Mouse (Mus musculus): Measurements from ENCODE around the gene Ms4a13. TPM values are rescaled to one million over a fixed set of nuclear protein-coding genes. Genes with fewer than 3 reads are reported as not detected.
"Not testable (repeated sequence)": the region's sequence is repeated elsewhere in the genome, so short reads cannot be mapped to it uniquely, and the experiment has no call there.

Ms4a13 gene
- polyA plus RNA-seq, 2 experiments = not detected

GRCm38 (mm10) chr19:11129702-11130101, 66.8 kb downstream of the Ms4a13 start:
- no peaks in the 10 kb centered on the region for H3K4me1 ChIP-seq (replicated peaks; ENCODE audit: control insufficient read depth in 2 of 2, insufficient read depth in 2 of 2, low read length in 1 of 2)
- no peak overlapping the region for H3K27ac ChIP-seq
- no peaks in the 10 kb centered on the region for H3K27me3 ChIP-seq (ENCODE audit: control insufficient read depth, insufficient read depth, low read length)
- no peaks in the 10 kb centered on the region for H3K9me3 ChIP-seq (ENCODE audit: control insufficient read depth, low read length)
- no peak overlapping the region for H3K4me2 ChIP-seq (ENCODE audit: low read depth)
- no peak for ATAC-seq (ENCODE audit: insufficient read depth)
- no peak overlapping the region for H3K4me3 ChIP-seq (ENCODE audit: insufficient read depth in 1 of 2, low read depth in 2 of 2, low read length in 2 of 2)
- DNase-seq (ENCODE audit: low read depth in 3 of 3, low spot score in 3 of 3) = no peak
- H3K36me3 ChIP-seq (replicated peaks; ENCODE audit: control insufficient read depth, insufficient read depth, low read depth) = no peaks in the 10 kb centered on the region
- TF ChIP-seq CTCF (IDR thresholded peaks at IDR 0.05; ENCODE audit: low read depth) (no peak), EP300 (IDR thresholded peaks at IDR 0.05; ENCODE audit: low read depth) (no peak)
- whole genome bisulfite sequencing (ENCODE audit: insufficient replicate concordance) = 71% methylated on average over 1 of the region's 1 CpGs
- H3K9ac ChIP-seq (replicated peaks) = no peak overlapping the region

GRCm38 (mm10) chr19:11121016-11121420, 75.5 kb downstream of the Ms4a13 start:
- not testable (repeated sequence) for H3K27me3 ChIP-seq (ENCODE audit: control insufficient read depth, insufficient read depth, low read length)

More at GRCm38 (mm10) chr19:11121016-11121420, 75.5 kb downstream of the Ms4a13 start:
- peak overlapping the region; percentile 43 for H3K4me2 ChIP-seq (ENCODE audit: low read depth)
- peak overlapping the region; percentile 16 to 29; a peak in 1 of 4 replicates for H3K4me3 ChIP-seq (ENCODE audit: insufficient read depth in 1 of 2, low read depth in 2 of 2, low read length in 2 of 2)
- ATAC-seq (ENCODE audit: insufficient read depth) = peak; percentile 100
- not testable (repeated sequence) for H3K9ac ChIP-seq (replicated peaks); DNase-seq (ENCODE audit: low read depth in 3 of 3, low spot score in 3 of 3); H3K4me1 ChIP-seq (replicated peaks; ENCODE audit: control insufficient read depth in 2 of 2, insufficient read depth in 2 of 2, low read length in 1 of 2); H3K27ac ChIP-seq; H3K36me3 ChIP-seq (replicated peaks; ENCODE audit: control insufficient read depth, insufficient read depth, low read depth); H3K9me3 ChIP-seq (ENCODE audit: control insufficient read depth, low read length)
- WGBS (ENCODE audit: insufficient replicate concordance) = 4% methylated on average over 10 of the region's 38 CpGs

Other genes starting within 250 kb of the Ms4a13 start
- 3.3 and 4.9 TPM in 2 replicates for gene Ccdc86, start 247.5 kb downstream of the Ms4a13 start, polyA plus RNA-seq (2012; rRNA removed)
- gene Ccdc86, start 247.5 kb downstream of the Ms4a13 start, polyA plus RNA-seq (2014; fragmentation: Nextera tagmentation; extraction: Ambion mirVana) = 9.9 and 10.6 TPM in 2 replicates
- not detected in 2 replicates for gene Ms4a10, start 222.1 kb downstream of the Ms4a13 start, polyA plus RNA-seq (2012; rRNA removed)
- gene Ms4a10, start 222.1 kb downstream of the Ms4a13 start, polyA plus RNA-seq (2014; fragmentation: Nextera tagmentation; extraction: Ambion mirVana) = 0.23 TPM in 1 of 2 replicates, not detected in the other
- not detected in 2 replicates for gene Ms4a15, start 203.5 kb downstream of the Ms4a13 start, polyA plus RNA-seq (2012; rRNA removed)
- not detected in 2 replicates for gene Ms4a15, start 203.5 kb downstream of the Ms4a13 start, polyA plus RNA-seq (2014; fragmentation: Nextera tagmentation; extraction: Ambion mirVana)
- gene Ms4a18, start 178.7 kb downstream of the Ms4a13 start, polyA plus RNA-seq (2012; rRNA removed) = 0.02 TPM in 1 of 2 replicates, not detected in the other
- gene Ms4a18, start 178.7 kb downstream of the Ms4a13 start, polyA plus RNA-seq (2014; fragmentation: Nextera tagmentation; extraction: Ambion mirVana) = not detected in 2 replicates
- 0.08 and 0.25 TPM in 2 replicates for gene Ms4a8a, start 115.6 kb downstream of the Ms4a13 start, polyA plus RNA-seq (2012; rRNA removed)
- gene Ms4a8a, start 115.6 kb downstream of the Ms4a13 start, polyA plus RNA-seq (2014; fragmentation: Nextera tagmentation; extraction: Ambion mirVana) = 0.11 TPM in 1 of 2 replicates, not detected in the other
- not detected in 2 replicates for gene 1700017D01Rik, start 65.9 kb downstream of the Ms4a13 start, polyA plus RNA-seq (2012; rRNA removed)
- not detected in 2 replicates for gene 1700017D01Rik, start 65.9 kb downstream of the Ms4a13 start, polyA plus RNA-seq (2014; fragmentation: Nextera tagmentation; extraction: Ambion mirVana)
- gene 1700025F22Rik, start 31.4 kb downstream of the Ms4a13 start, polyA plus RNA-seq (2012; rRNA removed) = not detected in 2 replicates
- gene 1700025F22Rik, start 31.4 kb downstream of the Ms4a13 start, polyA plus RNA-seq (2014; fragmentation: Nextera tagmentation; extraction: Ambion mirVana) = not detected in 2 replicates
- not detected in 2 replicates for gene Ms4a12, start 35.7 kb upstream of the Ms4a13 start, polyA plus RNA-seq (2012; rRNA removed)
- gene Ms4a12, start 35.7 kb upstream of the Ms4a13 start, polyA plus RNA-seq (2014; fragmentation: Nextera tagmentation; extraction: Ambion mirVana) = not detected in 2 replicates
- gene Ms4a1, start 69.5 kb upstream of the Ms4a13 start, polyA plus RNA-seq (2012; rRNA removed) = not detected in 2 replicates
- gene Ms4a1, start 69.5 kb upstream of the Ms4a13 start, polyA plus RNA-seq (2014; fragmentation: Nextera tagmentation; extraction: Ambion mirVana) = not detected in 2 replicates
- gene Ms4a5, start 87.1 kb upstream of the Ms4a13 start, polyA plus RNA-seq (2012; rRNA removed) = not detected in 2 replicates
- gene Ms4a5, start 87.1 kb upstream of the Ms4a13 start, polyA plus RNA-seq (2014; fragmentation: Nextera tagmentation; extraction: Ambion mirVana) = not detected in 2 replicates
- 0.02 TPM in 2 replicates for gene Ms4a14, start 117.7 kb upstream of the Ms4a13 start, polyA plus RNA-seq (2012; rRNA removed)
- gene Ms4a14, start 117.7 kb upstream of the Ms4a13 start, polyA plus RNA-seq (2014; fragmentation: Nextera tagmentation; extraction: Ambion mirVana) = not detected in 2 replicates
- 0.48 and 0.61 TPM in 2 replicates for gene Ms4a7, start 139.4 kb upstream of the Ms4a13 start, polyA plus RNA-seq (2012; rRNA removed)
- gene Ms4a7, start 139.4 kb upstream of the Ms4a13 start, polyA plus RNA-seq (2014; fragmentation: Nextera tagmentation; extraction: Ambion mirVana) = 0.75 and 1.4 TPM in 2 replicates
- 0.19 and 0.25 TPM in 2 replicates for gene Ms4a4a, start 178.8 kb upstream of the Ms4a13 start, polyA plus RNA-seq (2012; rRNA removed)
- gene Ms4a4a, start 178.8 kb upstream of the Ms4a13 start, polyA plus RNA-seq (2014; fragmentation: Nextera tagmentation; extraction: Ambion mirVana) = 0.32 TPM in 1 of 2 replicates, not detected in the other
- 0.32 and 0.36 TPM in 2 replicates for gene Ms4a4c, start 208.0 kb upstream of the Ms4a13 start, polyA plus RNA-seq (2012; rRNA removed)
- 0.85 and 1.5 TPM in 2 replicates for gene Ms4a4c, start 208.0 kb upstream of the Ms4a13 start, polyA plus RNA-seq (2014; fragmentation: Nextera tagmentation; extraction: Ambion mirVana)
- 0.30 and 0.34 TPM in 2 replicates for gene Ms4a4b, start 246.8 kb upstream of the Ms4a13 start, polyA plus RNA-seq (2012; rRNA removed)
- 0.14 and 0.30 TPM in 2 replicates for gene Ms4a4b, start 246.8 kb upstream of the Ms4a13 start, polyA plus RNA-seq (2014; fragmentation: Nextera tagmentation; extraction: Ambion mirVana)